Mouse (Mus musculus) small intestine, adult 2 months (tissue): ENCODE measurements around the gene Arid3a. TPM values are rescaled to one million over a fixed set of nuclear protein-coding genes. Genes with fewer than 3 reads are reported as not detected.

Source experiments
- H3K27ac ChIP-seq: fragments of 200-500 bp; 2 replicates; pipeline ENCODE4 v1.5.1; 2012; ENCODE audit warnings: low read depth, low read length, control low read depth, inconsistent platforms; ENCODE audit not compliant: insufficient read depth
- H3K27me3 ChIP-seq: fragments of 200-500 bp; 2 replicates; pipeline ENCODE4 v1.6.1; 2012; ENCODE audit warnings: mild to moderate bottlenecking, moderate library complexity, low read length, inconsistent platforms; ENCODE audit not compliant: control insufficient read depth, insufficient read depth
- H3K36me3 ChIP-seq: fragments of 200-500 bp; 2 replicates; pipeline ENCODE4 v1.6.1; 2012; ENCODE audit warnings: mild to moderate bottlenecking, low read length, control low read depth, inconsistent platforms; ENCODE audit not compliant: control insufficient read depth, insufficient read depth
- H3K4me1 ChIP-seq: fragments of 200-500 bp; 2 replicates; pipeline ENCODE4 v1.6.1; 2012; ENCODE audit warnings: low read length, inconsistent platforms, mixed read lengths; ENCODE audit not compliant: control insufficient read depth, insufficient read depth, insufficient read length
- H3K4me3 ChIP-seq: fragments of 200-500 bp; 2 replicates; pipeline ENCODE4 v1.5.1; 2012; ENCODE audit warnings: low read depth, mild to moderate bottlenecking, control low read depth, inconsistent platforms, low read length, moderate library complexity
- CTCF ChIP-seq: fragments of 200-500 bp; IDR thresholded peaks from 2 replicates; pipeline ENCODE4 v1.5.1; 2012; ENCODE audit warnings: low read depth, mild to moderate bottlenecking, control low read depth, inconsistent platforms, low read length, moderate library complexity, mixed read lengths; ENCODE audit not compliant: insufficient replicate concordance, insufficient read length; ENCODE audit errors: extremely low read depth
- POLR2A ChIP-seq: fragments of 200-500 bp; IDR thresholded peaks from 2 replicates; pipeline ENCODE4 v1.6.1; 2012; ENCODE audit warnings: low read depth, mild to moderate bottlenecking, control low read depth, inconsistent platforms, low read length, moderate library complexity
- WGBS: fragments of 180-500 bp; shearing (Covaris S2); methylation state at CpG from one replicate; pipeline ENCODE4 v1.1.7; 2018; 5-methylcytosine and 5-hydroxymethylcytosine counted together
- polyA plus RNA-seq: library from polyadenylated mRNA; depleted of rRNA; stranded (reverse); fragments of >200 nt; gene quantifications from 2 replicates; pipeline ENCODE4 v1.2.3, GENCODE M21; 2012

Arid3a gene
- polyA plus RNA-seq, 1 experiment, result 23.9 TPM

GRCm38 (mm10) chr10:79943471-79943901 is 16.6 kb downstream of the Arid3a start:
- Histone ChIP-seq H3K4me1 (peaks cover 13% of the 10 kb centered on the region), H3K4me3 (no peak overlapping the region), H3K27ac (no peak overlapping the region), H3K36me3 (no peaks in the 10 kb centered on the region; the same call in 1 of the 2 replicates), H3K27me3 (no peaks in the 10 kb centered on the region)
- TF ChIP-seq POLR2A (no peak), CTCF (no peak)
- 32% methylated on average over 9 of the region's 9 CpGs for WGBS

GRCm38 (mm10) chr10:79945507-79946234 is 18.8 kb downstream of the Arid3a start:
- Histone ChIP-seq H3K36me3 (peaks cover 2% of the 10 kb centered on the region; the same call in 1 of the 2 replicates), H3K4me3 (no peak overlapping the region), H3K4me1 (peaks cover 13% of the 10 kb centered on the region), H3K27ac (no peak overlapping the region), H3K27me3 (no peaks in the 10 kb centered on the region)
- WGBS, result 56% methylated on average over 16 of the region's 16 CpGs
- TF ChIP-seq CTCF (no peak), POLR2A (no peak)

GRCm38 (mm10) chr10:79946752-79947322 is 20.0 kb downstream of the Arid3a start:
- H3K4me3 ChIP-seq, result no peak overlapping the region
- peaks cover 13% of the 10 kb centered on the region for H3K4me1 ChIP-seq
- peaks cover 4% of the 10 kb centered on the region; the same call in 1 of the 2 replicates for H3K36me3 ChIP-seq
- TF ChIP-seq CTCF, result no peak
- no peak for TF ChIP-seq POLR2A
- H3K27ac ChIP-seq, result no peak overlapping the region
- WGBS, result 69% methylated on average over 7 of the region's 7 CpGs
- no peaks in the 10 kb centered on the region for H3K27me3 ChIP-seq

- H3K27ac ChIP-seq, result no peak overlapping the region
- peaks cover 13% of the 10 kb centered on the region for H3K4me1 ChIP-seq
- H3K36me3 ChIP-seq, result peaks cover 4% of the 10 kb centered on the region; the same call in 1 of the 2 replicates
- H3K4me3 ChIP-seq, result no peak overlapping the region
- 90% methylated on average over 6 of the region's 6 CpGs for WGBS
- TF ChIP-seq POLR2A (no peak), CTCF (no peak)
- no peaks in the 10 kb centered on the region for H3K27me3 ChIP-seq
These were observed 20.7 kb downstream of the Arid3a start for GRCm38 (mm10) chr10:79947502-79947901.

- Histone ChIP-seq H3K27me3 (no peaks in the 10 kb centered on the region), H3K36me3 (peaks cover 4% of the 10 kb centered on the region; the same call in 1 of the 2 replicates), H3K4me1 (no peaks in the 10 kb centered on the region), H3K27ac (no peak overlapping the region), H3K4me3 (no peak overlapping the region)
- WGBS, result 94% methylated on average over 4 of the region's 4 CpGs
- no peak for TF ChIP-seq POLR2A
- no peak for TF ChIP-seq CTCF
These were observed 23.0 kb downstream of the Arid3a start for GRCm38 (mm10) chr10:79949873-79950272.

- 90% methylated on average over 18 of the region's 18 CpGs for WGBS
- H3K27me3 ChIP-seq, result no peaks in the 10 kb centered on the region
- H3K27ac ChIP-seq, result no peak overlapping the region
- H3K4me3 ChIP-seq, result no peak overlapping the region
- no peaks in the 10 kb centered on the region for H3K4me1 ChIP-seq
- H3K36me3 ChIP-seq, result peaks cover 4% of the 10 kb centered on the region; the same call in 1 of the 2 replicates
- TF ChIP-seq POLR2A (no peak), CTCF (no peak)
These were observed 23.8 kb downstream of the Arid3a start for GRCm38 (mm10) chr10:79950661-79951060.

- Histone ChIP-seq H3K36me3 (peaks cover 3% of the 10 kb centered on the region; the same call in 1 of the 2 replicates), H3K27me3 (no peaks in the 10 kb centered on the region), H3K4me1 (peaks cover 2% of the 10 kb centered on the region), H3K4me3 (no peak overlapping the region), H3K27ac (no peak overlapping the region)
- WGBS, result 75% methylated on average over 6 of the region's 6 CpGs
- TF ChIP-seq POLR2A (no peak), CTCF (peak; percentile 64; the same call in 1 of the 2 replicates)
These were observed 27.1 kb downstream of the Arid3a start for GRCm38 (mm10) chr10:79953946-79954345.
